Mouse (Mus musculus) heart, embryonic 16.5 days (tissue): ENCODE measurements around the gene Furin. TPM values are rescaled to one million over a fixed set of nuclear protein-coding genes. Genes with fewer than 3 reads are reported as not detected.

ENCODE experiments used
- ATAC-seq: fragments of 200-750 bp; cut with Nextera tagmentation; replicated peaks from 2 replicates; pipeline ENCODE4 v1.8.0; 2017; ENCODE audit warnings: moderate number of reproducible peaks; ENCODE audit not compliant: insufficient read depth, low FRiP score; ENCODE audit errors: extremely low read depth
- H3K27ac ChIP-seq: fragments of 300-500 bp; sonication (generic); 2 replicates; pipeline ENCODE4 v1.5.1; 2014; ENCODE audit warnings: mild to moderate bottlenecking, low read length, control low read depth, moderate library complexity
- H3K27me3 ChIP-seq: fragments of 300-500 bp; sonication (generic); 2 replicates; pipeline ENCODE4 v1.6.1; 2014; ENCODE audit warnings: low read length, mixed read lengths; ENCODE audit not compliant: control insufficient read depth, insufficient read depth
- H3K36me3 ChIP-seq: fragments of 300-500 bp; sonication (generic); 2 replicates; pipeline ENCODE4 v1.6.1; 2014; ENCODE audit not compliant: control insufficient read depth, insufficient read depth
- H3K4me1 ChIP-seq: fragments of 300-500 bp; sonication (generic); 2 replicates; pipeline ENCODE4 v1.6.1; 2014; ENCODE audit warnings: low read length, mixed read lengths; ENCODE audit not compliant: control insufficient read depth, insufficient read depth
- H3K4me2 ChIP-seq: fragments of 300-500 bp; sonication (generic); 2 replicates; pipeline ENCODE4 v1.6.1; 2014; ENCODE audit warnings: low read depth, mild to moderate bottlenecking, control low read depth, low read length
- H3K4me3 ChIP-seq: fragments of 300-500 bp; sonication (generic); 2 replicates; pipeline ENCODE4 v1.5.1; 2014; ENCODE audit warnings: mild to moderate bottlenecking, control low read depth, low read length
- H3K9ac ChIP-seq: fragments of 300-500 bp; sonication (generic); 2 replicates; pipeline ENCODE4 v1.6.1; 2014; ENCODE audit warnings: low read length, control low read depth
- H3K9me3 ChIP-seq: fragments of 300-500 bp; sonication (generic); replicated peaks from 2 replicates; pipeline ENCODE4 v1.6.1; 2016; ENCODE audit warnings: low read length; ENCODE audit not compliant: control insufficient read depth
- WGBS: fragments of 180-500 bp; shearing (Covaris S2); extraction: QIAGEN DNeasy Blood & Tissue Kit; methylation state at CpG from one replicate; pipeline ENCODE4 v1.1.7; 2014; 5-methylcytosine and 5-hydroxymethylcytosine counted together
- polyA plus RNA-seq: library from polyadenylated mRNA; unstranded; fragments of >200 nt; fragmentation: Nextera tagmentation; extraction: Ambion mirVana; gene quantifications from 2 replicates; pipeline ENCODE4 v1.2.1, GENCODE M21; 2015

Furin gene
- polyA plus RNA-seq: 11.0 and 14.3 TPM in 2 replicates

- 57% methylated on average over 9 of the region's 9 CpGs for WGBS
- no peak within 1 kb of the TSS for H3K9ac ChIP-seq
- no peaks in the 10 kb centered on the region for H3K36me3 ChIP-seq
- H3K4me2 ChIP-seq: no peak within 1 kb of the TSS
- H3K4me1 ChIP-seq: peaks cover 27% of the 10 kb centered on the region
- H3K27me3 ChIP-seq: no peaks in the 10 kb centered on the region
- H3K4me3 ChIP-seq: no peak within 1 kb of the TSS
- ATAC-seq: no peak
- peak within 1 kb of the TSS; percentile 89 for H3K27ac ChIP-seq
- H3K9me3 ChIP-seq: no peaks in the 10 kb centered on the region
Observed at GRCm38 (mm10) chr7:80405188-80405695, at the start of gene Furin. Gene Furin, minus strand, starts transcription at chr7:80405436.

- Histone ChIP-seq H3K9me3 (no peaks in the 10 kb centered on the region), H3K9ac (no peak overlapping the region), H3K27ac (no peak overlapping the region), H3K4me2 (no peak overlapping the region), H3K4me1 (peaks cover 26% of the 10 kb centered on the region), H3K36me3 (peaks cover 5% of the 10 kb centered on the region; the same call in 1 of the 2 replicates), H3K27me3 (no peaks in the 10 kb centered on the region), H3K4me3 (no peak overlapping the region)
- no peak for ATAC-seq
- 80% methylated on average over 2 of the region's 2 CpGs for WGBS
Observed at GRCm38 (mm10) chr7:80454786-80455185, 49.5 kb upstream of the Furin start.

GRCm38 (mm10) chr7:80453997-80454396 is 48.8 kb upstream of the Furin start:
- no peak overlapping the region for H3K9ac ChIP-seq
- no peaks in the 10 kb centered on the region for H3K9me3 ChIP-seq
- H3K27ac ChIP-seq: no peak overlapping the region
- no peak overlapping the region for H3K4me2 ChIP-seq
- peaks cover 5% of the 10 kb centered on the region; the same call in 1 of the 2 replicates for H3K36me3 ChIP-seq
- WGBS: 83% methylated on average over 5 of the region's 5 CpGs
- peaks cover 29% of the 10 kb centered on the region for H3K4me1 ChIP-seq
- ATAC-seq: no peak
- H3K4me3 ChIP-seq: no peak overlapping the region
- no peaks in the 10 kb centered on the region for H3K27me3 ChIP-seq

- Histone ChIP-seq H3K36me3 (peaks cover 5% of the 10 kb centered on the region; the same call in 1 of the 2 replicates), H3K4me3 (no peak overlapping the region), H3K27me3 (no peaks in the 10 kb centered on the region), H3K4me1 (peaks cover 27% of the 10 kb centered on the region), H3K4me2 (no peak overlapping the region), H3K27ac (no peak overlapping the region), H3K9ac (no peak overlapping the region), H3K9me3 (no peaks in the 10 kb centered on the region)
- WGBS: 92% methylated on average over 3 of the region's 3 CpGs
- ATAC-seq: no peak
Observed at GRCm38 (mm10) chr7:80453121-80453520, 47.9 kb upstream of the Furin start.

GRCm38 (mm10) chr7:80452241-80452640 is 47.0 kb upstream of the Furin start:
- no peak overlapping the region for H3K4me2 ChIP-seq
- ATAC-seq: no peak
- peak overlapping the region; percentile 71 for H3K27ac ChIP-seq
- no peaks in the 10 kb centered on the region for H3K27me3 ChIP-seq
- no peak overlapping the region for H3K4me3 ChIP-seq
- WGBS: 82% methylated on average over 5 of the region's 5 CpGs
- H3K9ac ChIP-seq: no peak overlapping the region
- peaks cover 20% of the 10 kb centered on the region for H3K4me1 ChIP-seq
- H3K9me3 ChIP-seq: no peaks in the 10 kb centered on the region
- H3K36me3 ChIP-seq: peaks cover 5% of the 10 kb centered on the region; the same call in 1 of the 2 replicates

GRCm38 (mm10) chr7:80451550-80452232 is 46.5 kb upstream of the Furin start:
- no peak overlapping the region for H3K4me2 ChIP-seq
- peak overlapping the region; percentile 71 for H3K27ac ChIP-seq
- H3K9ac ChIP-seq: no peak overlapping the region
- peaks cover 5% of the 10 kb centered on the region; the same call in 1 of the 2 replicates for H3K36me3 ChIP-seq
- H3K4me3 ChIP-seq: no peak overlapping the region
- H3K9me3 ChIP-seq: no peaks in the 10 kb centered on the region
- 42% methylated on average over 3 of the region's 3 CpGs for WGBS
- H3K27me3 ChIP-seq: no peaks in the 10 kb centered on the region
- H3K4me1 ChIP-seq: peaks cover 19% of the 10 kb centered on the region
- peak; percentile 30; the same call in 1 of the 2 replicates for ATAC-seq

- peaks cover 5% of the 10 kb centered on the region; the same call in 1 of the 2 replicates for H3K36me3 ChIP-seq
- H3K27ac ChIP-seq: no peak overlapping the region
- no peaks in the 10 kb centered on the region for H3K27me3 ChIP-seq
- H3K4me3 ChIP-seq: no peak overlapping the region
- H3K4me1 ChIP-seq: peaks cover 32% of the 10 kb centered on the region
- no peaks in the 10 kb centered on the region for H3K9me3 ChIP-seq
- no peak overlapping the region for H3K4me2 ChIP-seq
- WGBS: 78% methylated on average over 4 of the region's 4 CpGs
- no peak overlapping the region for H3K9ac ChIP-seq
- no peak for ATAC-seq
Observed at GRCm38 (mm10) chr7:80450354-80450753, 45.1 kb upstream of the Furin start.

- no peak overlapping the region for H3K4me3 ChIP-seq
- no peak overlapping the region for H3K27ac ChIP-seq
- H3K27me3 ChIP-seq: no peaks in the 10 kb centered on the region
- H3K9me3 ChIP-seq: no peaks in the 10 kb centered on the region
- 48% methylated on average over 6 of the region's 6 CpGs for WGBS
- H3K4me1 ChIP-seq: peaks cover 39% of the 10 kb centered on the region
- H3K4me2 ChIP-seq: no peak overlapping the region
- H3K9ac ChIP-seq: no peak overlapping the region
- ATAC-seq: no peak
- peaks cover 5% of the 10 kb centered on the region; the same call in 1 of the 2 replicates for H3K36me3 ChIP-seq
Observed at GRCm38 (mm10) chr7:80449620-80450091, 44.4 kb upstream of the Furin start.

- WGBS: 92% methylated on average over 8 of the region's 8 CpGs
- Histone ChIP-seq H3K4me2 (no peak overlapping the region), H3K4me1 (peaks cover 53% of the 10 kb centered on the region), H3K36me3 (no peaks in the 10 kb centered on the region), H3K27me3 (no peaks in the 10 kb centered on the region), H3K9ac (no peak overlapping the region), H3K9me3 (no peaks in the 10 kb centered on the region), H3K27ac (no peak overlapping the region), H3K4me3 (no peak overlapping the region)
- ATAC-seq: no peak
Observed at GRCm38 (mm10) chr7:80447336-80447735, 42.1 kb upstream of the Furin start.
